Mouse (Mus musculus) T-helper 1 cell (primary cell): ENCODE data around the gene Umps.

ENCODE experiments used
- in situ Hi-C: fragments of 300-600 bp; cut with MboI, MseI; formaldehyde crosslinking; loops from one replicate; pipeline ENCODE4 v1.15.1; 2025; ENCODE audit warnings: high pct_unique_total_duplicates

The Umps gene

DNA sequence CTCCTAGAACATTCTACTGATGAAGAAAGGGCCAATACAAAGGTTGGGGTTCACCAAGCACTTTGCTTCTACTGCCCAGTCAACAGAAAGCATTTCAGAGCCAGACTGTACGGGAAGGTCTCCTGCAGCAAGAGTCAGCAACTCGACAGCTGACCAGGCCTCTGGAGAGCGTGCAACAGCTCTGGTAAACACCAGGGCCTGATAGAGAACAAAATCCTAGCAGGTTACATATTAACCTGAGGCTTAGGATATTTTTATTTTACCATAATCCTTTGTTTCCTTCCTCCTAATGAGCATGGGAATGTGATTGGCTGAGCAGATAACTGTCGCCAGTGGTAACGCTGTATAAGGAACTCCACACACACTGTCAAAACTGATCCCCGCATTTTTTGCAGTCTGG lies 3.3 kb downstream of the Umps start:
- in situ Hi-C loops, result no loop called here

GRCm38 (mm10) chr16:33954793-33955192 lies 12.0 kb downstream of the Umps start:
- in situ Hi-C loops, result no loop called here

DNA sequence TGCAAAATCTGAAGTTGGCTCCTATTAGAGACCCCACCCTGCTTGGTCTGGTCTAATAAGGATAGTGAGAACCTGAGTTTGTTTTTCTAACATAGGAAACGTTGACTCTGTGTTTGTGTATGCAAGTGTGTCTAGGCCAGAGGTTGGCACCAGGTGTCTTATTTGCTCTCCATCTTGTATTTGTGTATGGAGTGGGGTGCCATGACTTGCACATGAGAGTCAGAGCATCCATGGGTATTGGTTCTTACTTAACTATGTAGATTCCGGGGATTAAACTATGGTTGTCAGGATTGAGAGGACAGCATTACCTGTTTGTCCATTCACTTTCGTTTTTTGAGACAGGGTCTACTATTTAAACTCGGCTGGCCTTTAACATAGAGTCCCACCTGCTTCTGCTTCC lies 13.8 kb downstream of the Umps start:
- in situ Hi-C loops, result no loop called here

DNA sequence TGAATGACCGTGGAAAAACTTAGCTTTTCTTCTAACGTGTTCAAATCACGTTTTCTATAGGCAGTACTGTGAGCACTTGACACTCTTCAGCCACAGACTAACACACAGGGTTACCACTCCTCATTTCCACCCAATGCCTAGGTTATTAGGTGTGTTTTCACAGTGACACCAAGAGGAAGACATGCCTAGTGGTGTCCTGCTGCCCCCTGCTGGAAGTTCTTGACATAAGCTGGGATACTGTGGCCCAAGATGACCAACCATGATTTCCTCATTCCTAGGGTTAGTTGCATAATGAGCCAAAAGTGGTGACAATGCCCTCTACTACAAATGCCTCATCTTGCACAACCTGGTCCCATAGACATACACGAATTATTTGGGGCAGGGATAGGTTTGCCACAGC lies 16.0 kb downstream of the Umps start:
- in situ Hi-C loops, result no loop called here

DNA sequence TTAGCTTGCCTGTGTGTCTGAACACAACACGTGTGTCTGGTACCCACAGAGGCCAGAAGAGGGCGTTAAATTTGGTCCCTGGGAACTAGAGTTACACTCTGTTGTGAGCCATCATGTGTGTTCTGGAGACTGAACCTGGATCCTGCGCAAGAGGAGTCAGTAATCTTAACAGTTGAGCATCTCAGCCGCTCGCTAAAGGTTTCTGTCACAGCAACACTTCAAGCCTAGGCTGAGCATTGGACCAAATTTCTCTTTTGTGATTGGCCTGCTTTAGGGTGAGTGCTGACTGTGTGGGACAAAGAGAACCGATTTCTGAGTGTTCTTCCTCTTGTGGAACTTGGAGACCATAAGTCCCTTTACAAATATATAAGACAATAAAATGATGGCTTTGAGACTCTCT lies 16.5 kb downstream of the Umps start:
- in situ Hi-C loops, result no loop called here

GRCm38 (mm10) chr16:33947664-33948571 lies 18.9 kb downstream of the Umps start:
- in situ Hi-C loops, result loop anchor here (5.0 kb wide), 1 partner anchor 131 kb away; no protein-coding TSS in a partner anchor

GRCm38 (mm10) chr16:33946021-33946420 lies 20.8 kb downstream of the Umps start:
- in situ Hi-C loops, result loop anchor here (5.0 kb wide), 1 partner anchor 129 kb away; no protein-coding TSS in a partner anchor

DNA sequence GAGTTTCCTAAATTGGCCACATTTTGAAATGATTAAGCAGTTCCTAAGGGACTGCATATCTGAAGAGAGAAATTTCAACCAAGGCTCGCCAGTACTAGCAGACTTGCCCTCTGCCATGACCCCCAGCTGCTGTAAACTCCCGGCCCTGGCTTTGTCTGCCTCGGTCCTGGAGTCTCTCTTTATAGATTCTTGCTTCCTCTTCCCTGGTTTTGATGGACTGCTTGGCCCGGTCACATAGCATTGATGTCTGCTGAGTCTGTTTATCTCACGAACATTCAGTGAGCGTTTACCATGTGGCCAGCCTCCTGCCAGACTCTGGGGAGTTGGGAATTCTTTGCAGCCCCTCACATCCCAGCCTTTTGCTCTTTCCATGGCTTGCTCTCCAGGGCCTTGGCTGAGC lies 22.1 kb downstream of the Umps start:
- in situ Hi-C loops, result loop anchor here (5.0 kb wide), 1 partner anchor 127 kb away; no protein-coding TSS in a partner anchor

- in situ Hi-C loops, result no loop called here
Measured at GRCm38 (mm10) chr16:33944126-33944525, 22.7 kb downstream of the Umps start.

- in situ Hi-C loops, result no loop called here
Measured at GRCm38 (mm10) chr16:33943388-33943787, 23.4 kb downstream of the Umps start.

GRCm38 (mm10) chr16:33942341-33942740 lies 24.5 kb downstream of the Umps start:
- in situ Hi-C loops, result no loop called here

DNA sequence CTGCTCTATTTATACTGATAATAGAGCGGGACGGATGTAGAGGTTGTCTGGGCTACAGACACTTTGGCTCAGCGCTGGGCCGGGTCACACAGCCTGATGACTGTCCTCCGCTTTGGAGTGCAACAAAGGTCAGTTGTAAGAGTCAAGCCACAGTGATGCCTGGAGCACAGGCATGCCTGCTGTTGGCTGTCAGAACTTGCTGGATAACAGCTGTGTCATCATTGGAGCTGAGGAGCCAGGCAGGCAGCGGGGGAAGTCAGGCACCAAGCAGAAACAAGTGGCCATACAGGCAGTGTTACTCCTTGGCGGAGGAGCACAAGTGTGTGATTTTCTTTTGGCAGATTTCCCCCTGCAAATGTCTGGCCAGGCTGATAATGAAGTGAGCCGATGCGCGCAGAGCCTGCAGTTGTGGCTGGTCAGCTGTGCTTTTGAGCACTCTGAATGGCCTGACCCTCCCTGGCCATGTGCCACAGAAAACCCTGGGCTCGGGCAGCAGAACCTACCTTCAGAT lies 25.5 kb downstream of the Umps start:
- in situ Hi-C loops, result no loop called here

- in situ Hi-C loops, result no loop called here
Measured at GRCm38 (mm10) chr16:33940095-33940494, 26.7 kb downstream of the Umps start.

GRCm38 (mm10) chr16:33939636-33940035 lies 27.2 kb downstream of the Umps start:
- in situ Hi-C loops, result no loop called here

DNA sequence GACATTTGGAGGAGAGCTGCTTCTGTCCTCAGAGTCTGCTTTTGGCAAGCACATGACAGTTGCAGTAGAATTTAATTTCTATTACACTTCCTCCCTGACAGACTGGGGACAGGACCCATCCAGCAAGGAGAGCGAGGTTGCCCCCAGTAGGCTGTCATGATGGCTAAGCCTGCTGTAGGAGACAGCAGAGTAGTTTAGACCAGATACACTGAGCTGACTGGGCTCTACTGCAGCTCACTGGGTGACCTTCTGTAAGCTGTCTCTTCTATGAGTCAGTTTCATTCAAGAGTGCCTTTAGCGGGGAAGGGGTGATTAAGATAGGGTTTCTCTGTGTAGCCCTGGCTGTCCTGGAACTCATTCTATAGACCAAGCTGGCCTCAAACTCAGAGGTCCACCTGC lies 27.7 kb downstream of the Umps start:
- in situ Hi-C loops, result no loop called here

DNA sequence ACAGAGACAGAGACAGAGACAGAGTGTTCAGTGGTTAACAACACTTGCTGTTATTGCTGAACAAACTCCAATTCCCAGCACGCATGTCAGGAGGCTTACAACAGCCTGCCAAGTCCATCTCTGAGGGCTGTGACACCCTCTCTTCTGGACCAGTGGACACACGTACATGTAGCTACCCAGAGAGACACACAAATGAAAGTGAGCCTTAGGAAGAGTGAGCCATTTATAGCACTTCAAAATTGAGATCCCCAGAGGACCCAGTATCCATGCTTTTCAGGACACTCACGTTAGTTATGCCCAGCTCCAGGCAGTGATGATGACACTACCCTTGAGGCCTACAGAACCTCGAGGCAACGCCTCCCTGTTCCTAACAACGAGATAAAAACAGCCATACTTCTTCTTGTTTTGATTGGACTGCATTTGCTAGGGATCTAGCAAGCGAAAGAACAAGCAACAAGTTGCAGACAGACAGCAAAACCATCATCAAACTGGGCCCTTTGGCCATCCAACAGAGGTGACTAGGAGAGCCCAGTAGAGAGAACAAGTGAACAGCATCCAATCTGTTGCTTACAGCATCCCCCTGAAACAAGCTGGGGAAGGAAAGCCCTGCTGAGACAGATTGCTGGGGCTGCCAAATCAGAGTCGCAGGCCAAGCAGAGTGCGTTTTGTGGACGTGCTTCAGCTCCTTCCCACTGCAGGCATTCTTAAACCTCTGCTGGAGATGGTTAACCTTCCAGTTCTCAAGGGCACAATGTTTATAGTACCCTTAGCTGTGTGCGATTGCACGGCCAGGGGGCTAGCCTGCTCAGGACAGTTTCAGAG lies 28.3 kb downstream of the Umps start:
- in situ Hi-C loops, result no loop called here

GRCm38 (mm10) chr16:33937567-33937966 lies 29.3 kb downstream of the Umps start:
- in situ Hi-C loops, result no loop called here

GRCm38 (mm10) chr16:33936885-33937284 lies 30.0 kb downstream of the Umps start:
- in situ Hi-C loops, result no loop called here

DNA sequence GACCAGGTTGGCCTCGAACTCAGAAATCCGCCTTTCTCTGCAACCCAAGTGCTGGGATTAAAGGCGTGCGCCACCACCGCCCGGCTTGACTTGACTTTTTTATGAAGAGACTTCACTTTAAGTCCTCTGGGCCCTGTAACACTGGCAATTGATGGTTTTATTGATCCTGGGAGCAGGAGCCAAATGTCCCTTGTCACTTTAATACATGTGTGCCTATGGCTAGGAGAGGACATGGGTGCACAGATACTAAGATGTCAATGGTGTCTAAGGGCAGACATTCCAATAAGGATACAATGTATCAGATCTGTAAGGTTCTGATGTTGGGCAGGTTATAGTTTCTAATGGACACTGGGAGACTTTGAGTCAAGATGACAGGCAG lies 31.4 kb downstream of the Umps start:
- in situ Hi-C loops, result no loop called here

GRCm38 (mm10) chr16:33934701-33935406 lies 32.0 kb downstream of the Umps start:
- in situ Hi-C loops, result no loop called here

GRCm38 (mm10) chr16:33933411-33933810 lies 33.4 kb downstream of the Umps start:
- in situ Hi-C loops, result no loop called here

- in situ Hi-C loops, result no loop called here
Measured at GRCm38 (mm10) chr16:33932126-33932525, 34.7 kb downstream of the Umps start.
